Mouse (Mus musculus): ENCODE measurements at regions not wholly inside any gene's neighbourhood (a gene's known extent, or its start where the extent isn't known, plus 50 kb on each side); places are given as distances from the start of the nearest gene placed in this dataset.

DNA sequence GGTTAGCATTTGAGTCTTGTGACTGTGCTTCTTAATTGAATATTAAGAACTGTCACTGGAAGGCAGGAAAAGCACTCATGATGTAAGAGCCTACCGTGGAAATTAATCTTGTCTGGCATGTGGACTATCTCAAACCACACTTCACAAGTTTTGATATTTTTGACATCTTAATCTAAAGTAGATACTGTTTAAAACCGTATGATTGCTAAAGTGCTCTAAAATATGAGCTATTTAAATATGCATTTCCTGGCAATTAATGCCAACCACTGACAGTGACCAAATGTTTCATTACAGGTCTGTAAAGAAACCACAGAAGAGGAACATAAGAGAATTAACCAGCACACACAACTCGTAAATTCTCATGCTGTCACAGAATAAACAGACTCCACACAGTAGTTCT, 576.0 kb downstream of the Efna5 start:
- DNase-seq (no peak), ATAC-seq (no peak)
- Histone ChIP-seq H3K4me1 (ENCODE audit: insufficient read depth) (no peaks in the 10 kb centered on the region), H3K9me3 (ENCODE audit: low read length) (no peaks in the 10 kb centered on the region), H3K27ac (ENCODE audit: low read depth) (no peak overlapping the region), H3K9ac (replicated peaks) (no peak overlapping the region), H3K4me3 (ENCODE audit: low read depth, low read length) (no peak overlapping the region), H3K27me3 (ENCODE audit: insufficient read depth, low read length) (no peaks in the 10 kb centered on the region), H3K4me2 (ENCODE audit: low read depth, low read length) (no peak overlapping the region), H3K36me3 (replicated peaks; ENCODE audit: insufficient read depth, low read length) (no peaks in the 10 kb centered on the region)
- no peak for TF ChIP-seq EP300 (IDR thresholded peaks at IDR 0.05; ENCODE audit: low read depth)
- TF ChIP-seq CTCF (IDR thresholded peaks at IDR 0.05; ENCODE audit: low read depth) = no peak
- WGBS (ENCODE audit: insufficient replicate concordance) = 25% methylated on average over 3 of the region's 3 CpGs

DNA sequence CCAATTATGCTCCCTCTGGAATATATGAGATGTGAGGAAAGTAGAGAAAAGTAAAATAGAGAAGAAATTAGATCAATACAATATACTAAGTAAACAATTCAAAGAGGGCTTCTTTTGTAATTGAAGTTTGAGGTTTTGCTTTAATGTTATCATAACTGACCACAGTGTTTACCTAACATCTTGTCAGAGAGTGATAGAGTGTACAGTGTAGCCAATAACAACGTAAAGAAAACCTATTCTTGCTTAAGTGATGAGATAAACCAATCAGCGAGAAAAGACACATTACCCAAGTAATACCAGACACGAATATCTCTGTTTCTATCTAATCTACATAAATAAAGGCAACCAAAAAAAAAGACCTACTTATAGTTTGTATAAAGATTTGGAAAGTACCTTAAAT, 577.0 kb downstream of the Efna5 start:
- Histone ChIP-seq H3K27me3 (ENCODE audit: insufficient read depth, low read length) (no peaks in the 10 kb centered on the region), H3K4me1 (ENCODE audit: insufficient read depth) (no peaks in the 10 kb centered on the region), H3K27ac (ENCODE audit: low read depth) (no peak overlapping the region), H3K4me2 (ENCODE audit: low read depth, low read length) (no peak overlapping the region), H3K4me3 (ENCODE audit: low read depth, low read length) (no peak overlapping the region), H3K36me3 (replicated peaks; ENCODE audit: insufficient read depth, low read length) (no peaks in the 10 kb centered on the region), H3K9ac (replicated peaks) (no peak overlapping the region), H3K9me3 (ENCODE audit: low read length) (no peaks in the 10 kb centered on the region)
- TF ChIP-seq EP300 (IDR thresholded peaks at IDR 0.05; ENCODE audit: low read depth) (no peak), CTCF (IDR thresholded peaks at IDR 0.05; ENCODE audit: low read depth) (no peak)
- DNase-seq = no peak
- ATAC-seq = no peak
- 57% methylated on average over 3 of the region's 3 CpGs for WGBS (ENCODE audit: insufficient replicate concordance)

DNA sequence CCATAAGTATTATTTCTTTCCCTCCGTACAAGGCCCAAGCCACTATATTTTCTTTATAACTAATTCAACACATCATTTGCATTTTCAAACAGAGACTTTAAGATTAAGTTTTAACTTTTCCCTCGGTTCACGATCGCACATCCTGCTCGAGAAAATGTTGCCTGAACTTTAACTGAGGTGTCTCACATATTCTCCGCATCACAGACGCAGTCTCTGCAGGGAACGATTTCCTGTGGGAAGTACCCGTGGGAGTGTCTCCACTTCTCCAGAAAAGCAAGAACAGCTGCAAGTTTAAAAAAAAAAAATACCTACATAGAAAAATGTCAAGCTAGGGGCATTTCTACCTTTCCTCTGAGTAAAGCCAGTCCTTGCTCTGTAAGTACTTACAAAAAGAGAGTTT, 581.2 kb downstream of the Efna5 start:
- H3K9ac ChIP-seq (replicated peaks) = no peak overlapping the region
- H3K27me3 ChIP-seq (ENCODE audit: insufficient read depth, low read length) = no peaks in the 10 kb centered on the region
- 68% methylated on average over 9 of the region's 9 CpGs for WGBS (ENCODE audit: insufficient replicate concordance)
- H3K4me1 ChIP-seq (ENCODE audit: insufficient read depth) = no peaks in the 10 kb centered on the region
- no peaks in the 10 kb centered on the region for H3K36me3 ChIP-seq (replicated peaks; ENCODE audit: insufficient read depth, low read length)
- TF ChIP-seq EP300 (IDR thresholded peaks at IDR 0.05; ENCODE audit: low read depth) (no peak), CTCF (IDR thresholded peaks at IDR 0.05; ENCODE audit: low read depth) (no peak)
- H3K27ac ChIP-seq (ENCODE audit: low read depth) = no peak overlapping the region
- DNase-seq = no peak
- H3K4me2 ChIP-seq (ENCODE audit: low read depth, low read length) = no peak overlapping the region
- ATAC-seq = no peak
- no peak overlapping the region for H3K4me3 ChIP-seq (ENCODE audit: low read depth, low read length)
- H3K9me3 ChIP-seq (ENCODE audit: low read length) = no peaks in the 10 kb centered on the region

DNA sequence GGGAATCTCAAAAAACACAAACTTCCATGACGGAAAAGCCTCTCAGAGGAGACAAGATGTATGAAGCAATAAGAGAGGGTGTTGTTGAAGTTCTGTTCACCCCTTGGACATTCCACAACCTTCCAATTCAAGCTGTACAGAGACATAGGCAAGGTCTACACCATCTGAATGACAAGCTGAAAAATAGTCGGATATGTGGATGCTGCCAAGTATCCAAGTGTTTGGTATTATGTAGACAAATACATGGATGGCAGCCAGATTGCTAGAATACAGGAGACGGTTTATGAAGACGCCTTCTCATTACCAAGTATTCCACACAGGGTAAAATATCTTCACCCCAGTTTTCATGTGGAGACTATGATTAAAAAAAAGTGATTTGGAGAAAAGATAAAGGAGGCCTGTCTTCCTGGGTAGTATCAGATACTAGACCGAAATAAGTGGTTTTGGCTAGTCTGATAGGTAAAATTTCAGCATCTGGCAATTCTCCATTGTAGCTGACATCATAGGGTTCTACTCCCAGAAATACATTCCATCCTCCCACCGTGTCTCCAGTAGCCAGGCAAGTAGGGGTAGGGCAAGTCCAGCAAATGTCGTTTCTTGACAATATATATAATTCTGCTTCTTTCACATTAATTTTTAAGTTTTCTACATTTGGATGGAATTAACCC, 583.6 kb downstream of the Efna5 start:
- no peaks in the 10 kb centered on the region for H3K4me1 ChIP-seq (ENCODE audit: insufficient read depth)
- no peaks in the 10 kb centered on the region for H3K27me3 ChIP-seq (ENCODE audit: insufficient read depth, low read length)
- DNase-seq = no peak
- no peak overlapping the region for H3K9ac ChIP-seq (replicated peaks)
- no peak for ATAC-seq
- H3K27ac ChIP-seq (ENCODE audit: low read depth) = no peak overlapping the region
- no peak overlapping the region for H3K4me2 ChIP-seq (ENCODE audit: low read depth, low read length)
- no peaks in the 10 kb centered on the region for H3K9me3 ChIP-seq (ENCODE audit: low read length)
- TF ChIP-seq CTCF (IDR thresholded peaks at IDR 0.05; ENCODE audit: low read depth) = no peak
- no peak for TF ChIP-seq EP300 (IDR thresholded peaks at IDR 0.05; ENCODE audit: low read depth)
- 77% methylated on average over 7 of the region's 7 CpGs for WGBS (ENCODE audit: insufficient replicate concordance)
- no peaks in the 10 kb centered on the region for H3K36me3 ChIP-seq (replicated peaks; ENCODE audit: insufficient read depth, low read length)
- no peak overlapping the region for H3K4me3 ChIP-seq (ENCODE audit: low read depth, low read length)

DNA sequence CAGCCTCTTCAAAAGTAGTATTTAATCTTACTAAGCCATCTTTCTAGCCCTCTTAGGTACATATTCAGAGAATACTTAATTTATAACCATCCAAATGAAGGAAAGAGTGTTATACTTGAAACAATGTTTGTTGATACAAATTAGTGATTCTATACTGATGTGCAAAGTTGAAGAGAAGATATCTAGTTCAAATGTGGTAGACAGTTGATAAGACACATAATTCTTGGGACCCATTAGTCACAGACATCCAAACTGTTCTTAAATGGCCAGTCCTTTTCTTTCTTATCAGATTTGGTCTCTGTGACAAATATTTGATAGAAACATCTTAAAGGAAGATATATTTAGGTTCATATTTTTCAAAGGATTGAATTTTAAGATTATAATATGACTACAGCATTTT, 585.7 kb downstream of the Efna5 start:
- Histone ChIP-seq H3K4me3 (ENCODE audit: low read depth, low read length) (no peak overlapping the region), H3K4me1 (ENCODE audit: insufficient read depth) (no peaks in the 10 kb centered on the region), H3K27ac (ENCODE audit: low read depth) (no peak overlapping the region), H3K4me2 (ENCODE audit: low read depth, low read length) (no peak overlapping the region), H3K36me3 (replicated peaks; ENCODE audit: insufficient read depth, low read length) (no peaks in the 10 kb centered on the region), H3K27me3 (ENCODE audit: insufficient read depth, low read length) (no peaks in the 10 kb centered on the region), H3K9me3 (ENCODE audit: low read length) (no peaks in the 10 kb centered on the region), H3K9ac (replicated peaks) (no peak overlapping the region)
- ATAC-seq (no peak), DNase-seq (no peak)
- TF ChIP-seq CTCF (IDR thresholded peaks at IDR 0.05; ENCODE audit: low read depth) = no peak
- TF ChIP-seq EP300 (IDR thresholded peaks at IDR 0.05; ENCODE audit: low read depth) = no peak

DNA sequence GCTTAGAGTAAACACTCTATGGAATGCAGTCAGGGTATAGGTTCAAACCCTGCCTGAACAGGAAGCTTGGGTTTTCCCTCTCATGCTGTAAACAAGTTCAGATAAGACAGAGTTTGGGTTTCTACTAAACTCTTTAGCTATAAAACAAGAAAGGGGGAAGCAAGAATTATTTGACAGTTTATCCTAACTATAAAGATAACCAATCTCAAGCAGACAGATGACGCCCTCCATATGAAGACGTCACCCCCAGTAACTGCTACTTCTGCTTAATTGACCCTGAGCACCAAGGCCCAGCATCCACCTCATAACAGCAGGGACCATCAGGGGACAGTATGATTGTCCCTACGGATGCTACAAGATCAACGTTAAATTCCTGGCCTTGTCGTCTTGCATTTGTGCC, 588.4 kb downstream of the Efna5 start:
- no peak for DNase-seq
- no peak overlapping the region for H3K27ac ChIP-seq (ENCODE audit: low read depth)
- H3K9ac ChIP-seq (replicated peaks) = no peak overlapping the region
- ATAC-seq = no peak
- no peaks in the 10 kb centered on the region for H3K4me1 ChIP-seq (ENCODE audit: insufficient read depth)
- H3K9me3 ChIP-seq (ENCODE audit: low read length) = no peaks in the 10 kb centered on the region
- no peaks in the 10 kb centered on the region for H3K36me3 ChIP-seq (replicated peaks; ENCODE audit: insufficient read depth, low read length)
- no peak overlapping the region for H3K4me2 ChIP-seq (ENCODE audit: low read depth, low read length)
- H3K4me3 ChIP-seq (ENCODE audit: low read depth, low read length) = no peak overlapping the region
- no peaks in the 10 kb centered on the region for H3K27me3 ChIP-seq (ENCODE audit: insufficient read depth, low read length)
- TF ChIP-seq EP300 (IDR thresholded peaks at IDR 0.05; ENCODE audit: low read depth) (no peak), CTCF (IDR thresholded peaks at IDR 0.05; ENCODE audit: low read depth) (no peak)
- WGBS (ENCODE audit: insufficient replicate concordance) = 69% methylated on average over 5 of the region's 5 CpGs

DNA sequence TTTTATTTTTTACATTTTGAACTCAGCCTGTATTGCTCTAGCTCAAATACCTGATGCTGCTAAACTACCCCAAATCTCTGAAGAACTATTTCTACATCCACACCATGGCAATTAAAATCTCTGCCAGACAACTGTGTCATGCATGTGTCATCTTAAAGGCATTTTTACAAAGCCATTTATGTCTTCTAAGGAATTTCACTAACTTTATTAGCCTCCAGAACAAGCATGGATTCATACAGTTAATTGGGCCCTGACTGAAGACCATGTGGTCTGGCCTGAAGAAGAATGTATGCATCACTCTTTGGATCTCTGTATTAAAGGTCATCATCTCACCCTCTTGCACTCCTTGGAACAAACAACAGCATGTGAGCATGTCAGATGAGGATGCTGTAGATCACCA, 593.5 kb downstream of the Efna5 start:
- no peak for DNase-seq
- ATAC-seq = no peak
- TF ChIP-seq EP300 (IDR thresholded peaks at IDR 0.05; ENCODE audit: low read depth) (no peak), CTCF (IDR thresholded peaks at IDR 0.05; ENCODE audit: low read depth) (no peak)

More for the DNA sequence above, 593.5 kb downstream of the Efna5 start:
- Histone ChIP-seq H3K36me3 (replicated peaks; ENCODE audit: insufficient read depth, low read length) (no peaks in the 10 kb centered on the region), H3K4me3 (ENCODE audit: low read depth, low read length) (no peak overlapping the region), H3K27ac (ENCODE audit: low read depth) (no peak overlapping the region), H3K9me3 (ENCODE audit: low read length) (no peaks in the 10 kb centered on the region), H3K4me2 (ENCODE audit: low read depth, low read length) (no peak overlapping the region), H3K27me3 (ENCODE audit: insufficient read depth, low read length) (no peaks in the 10 kb centered on the region), H3K4me1 (ENCODE audit: insufficient read depth) (no peaks in the 10 kb centered on the region), H3K9ac (replicated peaks) (no peak overlapping the region)

Data from liver, postnatal 0 days (tissue).